Mouse (Mus musculus): ENCODE results near the gene Prps1.

DNA sequence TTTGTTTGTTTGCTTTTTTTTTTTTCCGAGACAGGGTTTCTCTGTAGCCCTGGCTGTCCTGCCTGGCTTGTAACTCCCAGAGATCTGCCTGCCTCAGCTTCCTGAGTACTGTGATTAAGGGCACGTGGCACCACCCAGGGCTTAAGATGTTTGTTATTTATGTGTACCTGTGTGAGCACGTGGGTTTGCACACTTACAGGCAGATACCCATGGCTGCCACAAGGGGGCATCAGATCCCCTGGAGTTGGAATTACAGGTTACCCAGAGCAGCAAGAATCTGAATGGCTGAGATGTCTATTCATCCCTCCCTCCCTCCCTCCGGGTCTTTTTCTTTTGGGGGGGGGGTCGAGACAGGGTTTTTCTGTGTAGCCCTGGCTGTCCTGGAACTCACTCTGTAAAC, 22.8 kb downstream of the Prps1 start:
- TF ChIP-seq POLR2A (IDR thresholded peaks at IDR 0.05; ENCODE audit: borderline replicate concordance, extremely low read depth, low read depth, low read length) (no peak), CTCF (IDR thresholded peaks at IDR 0.05; ENCODE audit: insufficient read depth, low read length) (peak; percentile 73)
